Mouse (Mus musculus) heart, postnatal 4 days (tissue): Measurements from ENCODE around the gene Ank2. TPM values are rescaled to one million over a fixed set of nuclear protein-coding genes. Genes with fewer than 3 reads are reported as not detected.

Experiments used
- microRNA-seq, 2 experiments: library from miRNA; unstranded; fragments of <30 nt; microRNA quantifications; one replicate each; pipeline ENCODE4 v1.2.0; 2021 to 2022
- total RNA-seq, 2 experiments: library from RNA; stranded (reverse); gene quantifications; 2 replicates each; pipeline ENCODE4 v1.2.3; 2021

Ank2 gene
- total RNA-seq, 2 experiments from 2014 or later = 223 to 230 TPM

Small RNA genes lying within 50 kb of the gene (microRNA-seq; reads per million reads assigned to microRNA genes)
- gene Gm44494 (0 reads per million in 2 experiments), gene Mir302a (16.2 to 19.4 reads per million in 2 experiments), gene Mir302b (10.0 to 17.6 reads per million in 2 experiments), gene Mir302c (2.4 to 4.1 reads per million in 2 experiments), gene Mir302d (28.0 to 34.2 reads per million in 2 experiments), gene Mir367 (0 reads per million in 2 experiments)

Other genes starting within 250 kb of the Ank2 start
- gene Larp7, start 54.0 kb upstream of the Ank2 start, total RNA-seq = 10 to 100 TPM; 45.7 to 47.6 TPM
- 1 to 10 TPM; 8.6 to 9.1 TPM for gene Zgrf1, start 54.1 kb upstream of the Ank2 start, total RNA-seq
- not detected for gene Neurog2, start 133.8 kb upstream of the Ank2 start, total RNA-seq